Mouse (Mus musculus): ENCODE data around the gene Tsc2.

Gene Tsc2

DNA sequence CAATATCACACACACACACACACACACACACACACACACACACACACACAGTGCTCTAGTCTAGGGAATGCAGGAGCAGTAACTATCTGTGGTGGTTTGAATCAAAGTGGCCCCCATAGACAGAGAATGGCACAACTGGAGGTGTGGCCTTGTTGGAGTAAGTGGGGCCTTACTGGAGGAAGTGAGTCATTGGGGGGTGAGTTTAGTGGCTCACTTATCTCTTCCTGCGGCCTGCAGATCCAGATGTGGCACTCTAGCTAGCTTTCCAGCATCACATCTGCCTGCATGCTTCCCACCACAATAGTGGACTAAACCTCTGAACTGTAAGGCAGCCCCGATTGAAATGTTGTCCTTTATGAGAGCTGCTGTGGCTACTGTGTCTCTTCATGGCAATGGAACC, 21.7 kb downstream of the Tsc2 start:
- DNase-seq (ENCODE audit: low spot score in 2 of 2), result no peak

DNA sequence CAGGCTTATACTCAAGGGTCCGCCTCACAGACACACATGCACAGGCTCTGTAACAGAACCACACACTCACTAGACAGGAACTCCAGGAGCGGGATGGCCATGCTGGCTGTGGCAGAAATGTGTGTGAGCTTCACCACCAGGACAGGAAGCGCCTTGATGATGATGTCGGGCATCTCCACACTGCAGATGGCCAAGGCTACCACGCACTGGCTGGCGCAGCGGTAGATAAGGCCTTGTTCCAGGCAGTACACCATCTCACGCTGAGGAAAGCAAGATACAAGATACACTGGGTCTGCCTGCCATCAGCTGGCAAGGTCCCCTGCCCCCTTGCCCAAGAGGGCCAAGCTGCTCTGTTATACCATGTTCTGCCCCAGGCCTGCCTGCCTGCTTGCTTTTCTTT, 23.6 kb downstream of the Tsc2 start:
- DNase-seq (ENCODE audit: low spot score in 2 of 2), result no peak

DNA sequence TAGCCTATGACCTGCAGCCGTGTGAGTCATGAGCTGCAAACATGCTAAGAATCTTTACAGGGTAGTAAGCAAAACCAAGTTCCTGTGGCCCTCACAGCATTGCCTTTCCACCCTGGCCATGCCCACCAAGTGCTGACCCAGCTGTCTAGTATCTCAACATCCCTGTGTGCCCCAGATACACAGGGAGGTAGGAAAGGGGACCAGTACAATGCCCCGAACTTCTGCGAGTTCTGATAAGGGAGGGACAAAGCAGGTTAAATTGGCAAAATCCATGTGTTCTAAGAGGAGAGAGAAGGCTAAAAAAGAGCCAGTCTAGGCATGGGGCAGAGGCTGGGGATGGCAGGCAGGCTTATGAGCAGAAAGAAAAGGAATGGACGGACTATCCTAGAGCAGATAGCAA, 24.1 kb downstream of the Tsc2 start:
- no peak for DNase-seq (ENCODE audit: low spot score in 2 of 2)

DNA sequence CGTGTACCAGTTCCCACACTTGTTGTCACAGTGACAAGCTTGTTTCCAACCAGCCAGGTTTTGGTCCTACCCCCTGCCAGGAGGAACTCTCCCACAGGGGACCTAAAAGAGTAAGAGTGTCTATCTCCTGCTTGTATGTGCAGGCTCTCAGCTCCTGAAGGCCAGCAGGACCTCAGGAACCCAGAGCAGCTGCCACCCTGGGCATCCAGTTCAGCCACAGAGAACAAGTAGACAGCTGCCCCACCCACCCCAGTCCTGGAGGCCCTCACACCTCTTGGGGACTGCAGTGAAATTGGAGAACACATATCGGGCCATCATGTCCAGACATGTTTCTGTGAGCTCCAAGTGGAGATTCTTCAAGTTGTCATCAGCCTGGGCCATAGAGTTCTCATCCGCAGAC, 27.9 kb downstream of the Tsc2 start:
- DNase-seq (ENCODE audit: low spot score in 2 of 2), result no peak

DNA sequence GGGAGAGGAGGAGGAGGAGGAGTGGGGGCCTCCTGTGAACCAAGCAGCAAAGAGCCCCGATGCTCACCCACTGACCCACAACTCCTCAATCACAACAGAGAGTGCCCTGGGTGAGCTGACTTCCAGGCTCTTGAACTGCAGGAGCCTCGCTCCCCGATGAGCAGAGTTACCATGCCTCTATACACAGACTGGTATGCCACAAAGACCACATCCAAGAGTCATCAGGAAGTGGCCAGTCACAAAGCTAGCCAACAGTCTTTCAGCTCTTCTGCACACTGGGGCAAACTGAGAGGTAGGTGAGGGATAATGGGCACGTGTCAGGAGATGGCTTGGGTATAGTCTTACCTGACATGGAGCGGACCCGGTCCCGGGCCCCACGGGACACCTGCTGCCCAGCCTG, 28.5 kb downstream of the Tsc2 start:
- no peak for DNase-seq (ENCODE audit: low spot score in 2 of 2)

DNA sequence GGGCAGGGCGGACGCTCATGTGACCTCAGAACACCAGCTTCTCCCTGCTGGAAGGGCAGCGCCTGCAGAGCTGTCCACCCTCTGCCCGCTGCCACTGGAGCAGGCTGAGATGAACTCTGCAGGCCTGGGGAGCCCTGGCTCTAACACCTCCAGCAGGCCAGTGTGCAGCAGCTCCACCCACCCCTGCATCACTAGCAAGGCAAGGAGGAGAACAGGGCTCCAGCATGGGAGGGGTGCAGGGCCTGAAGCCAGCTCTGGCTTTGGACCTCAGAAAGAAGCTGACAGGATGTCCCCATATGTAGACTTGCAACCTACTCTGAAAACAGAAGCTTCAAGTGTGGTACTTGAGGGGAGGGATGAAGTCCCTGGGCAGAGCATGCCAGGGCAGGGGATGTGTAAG, 31.9 kb downstream of the Tsc2 start:
- DNase-seq (ENCODE audit: low spot score in 2 of 2), result no peak

DNA sequence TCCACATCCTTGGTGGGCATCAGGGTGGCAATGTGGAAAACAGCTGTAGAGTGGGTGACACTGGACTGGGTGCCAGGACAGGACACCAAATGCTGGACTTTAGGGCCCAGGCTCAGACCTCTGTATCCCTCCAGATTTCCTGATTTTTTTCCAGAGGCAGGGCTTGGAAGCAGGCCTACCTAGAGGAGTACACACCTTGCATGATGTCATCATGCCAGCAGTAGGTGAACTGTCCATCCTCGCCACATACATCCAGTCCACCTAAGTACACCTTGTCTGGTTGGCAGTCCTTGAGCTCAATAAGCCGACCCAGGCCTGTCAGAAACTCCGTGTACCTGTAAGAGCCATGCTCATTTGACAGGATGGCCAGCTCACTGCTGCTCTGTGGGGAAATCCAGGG, 34.4 kb downstream of the Tsc2 start:
- DNase-seq (ENCODE audit: low spot score in 2 of 2), result no peak

DNA sequence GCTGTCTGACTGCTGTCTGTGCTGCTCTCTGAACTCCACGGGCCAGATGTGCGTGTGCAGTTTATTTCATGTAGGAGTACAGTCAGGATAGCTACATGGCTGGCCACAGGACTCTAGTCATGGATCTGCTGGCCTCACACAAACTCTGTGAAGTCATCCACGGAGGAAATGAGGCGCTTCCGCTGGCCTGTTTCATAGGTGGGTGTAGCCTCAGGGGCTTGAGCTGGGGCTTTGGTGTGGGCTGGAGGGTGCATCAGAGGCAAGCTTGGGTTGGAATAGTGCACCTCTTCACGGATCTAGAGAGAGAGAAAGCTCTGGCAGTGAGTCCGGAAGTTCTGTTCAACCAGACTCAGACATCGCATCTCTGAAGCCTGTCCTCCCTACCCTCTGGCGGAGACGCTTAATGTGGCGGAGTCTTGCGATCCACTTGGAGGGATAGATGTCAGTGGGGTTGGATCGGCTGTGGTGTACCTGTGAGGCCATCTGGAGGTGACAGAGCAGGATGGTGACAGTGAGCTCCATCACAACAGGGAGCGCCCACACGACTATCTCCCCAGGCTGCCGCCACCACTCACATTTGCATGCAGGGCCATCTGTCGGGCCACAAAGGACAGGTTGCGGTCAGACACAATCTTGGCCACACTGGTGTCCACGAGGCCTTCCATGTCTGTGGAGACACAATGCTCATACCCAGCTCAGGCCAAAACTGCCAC, 35.8 kb downstream of the Tsc2 start:
- DNase-seq (ENCODE audit: low spot score in 2 of 2), result no peak

DNA sequence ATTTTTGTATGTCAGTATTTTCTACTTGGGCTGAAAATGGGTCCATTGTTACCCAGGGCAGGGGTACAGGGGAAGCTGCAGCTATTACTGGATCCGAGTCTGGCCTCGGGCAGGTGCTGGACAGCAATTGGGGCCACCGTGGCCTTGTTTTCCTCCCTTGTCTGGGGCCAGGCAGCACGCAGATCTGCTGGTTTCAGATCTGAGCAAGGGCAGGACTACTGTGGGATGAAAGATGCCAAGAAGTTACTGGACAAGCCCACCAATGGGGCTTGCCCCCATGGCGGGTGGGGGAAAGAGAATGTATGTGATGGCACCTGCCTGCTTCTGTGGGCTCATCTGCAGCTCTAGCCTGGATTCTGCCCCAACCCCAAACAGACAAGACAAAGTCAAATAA, 36.4 kb downstream of the Tsc2 start:
- no peak for DNase-seq (ENCODE audit: low spot score in 2 of 2)

DNA sequence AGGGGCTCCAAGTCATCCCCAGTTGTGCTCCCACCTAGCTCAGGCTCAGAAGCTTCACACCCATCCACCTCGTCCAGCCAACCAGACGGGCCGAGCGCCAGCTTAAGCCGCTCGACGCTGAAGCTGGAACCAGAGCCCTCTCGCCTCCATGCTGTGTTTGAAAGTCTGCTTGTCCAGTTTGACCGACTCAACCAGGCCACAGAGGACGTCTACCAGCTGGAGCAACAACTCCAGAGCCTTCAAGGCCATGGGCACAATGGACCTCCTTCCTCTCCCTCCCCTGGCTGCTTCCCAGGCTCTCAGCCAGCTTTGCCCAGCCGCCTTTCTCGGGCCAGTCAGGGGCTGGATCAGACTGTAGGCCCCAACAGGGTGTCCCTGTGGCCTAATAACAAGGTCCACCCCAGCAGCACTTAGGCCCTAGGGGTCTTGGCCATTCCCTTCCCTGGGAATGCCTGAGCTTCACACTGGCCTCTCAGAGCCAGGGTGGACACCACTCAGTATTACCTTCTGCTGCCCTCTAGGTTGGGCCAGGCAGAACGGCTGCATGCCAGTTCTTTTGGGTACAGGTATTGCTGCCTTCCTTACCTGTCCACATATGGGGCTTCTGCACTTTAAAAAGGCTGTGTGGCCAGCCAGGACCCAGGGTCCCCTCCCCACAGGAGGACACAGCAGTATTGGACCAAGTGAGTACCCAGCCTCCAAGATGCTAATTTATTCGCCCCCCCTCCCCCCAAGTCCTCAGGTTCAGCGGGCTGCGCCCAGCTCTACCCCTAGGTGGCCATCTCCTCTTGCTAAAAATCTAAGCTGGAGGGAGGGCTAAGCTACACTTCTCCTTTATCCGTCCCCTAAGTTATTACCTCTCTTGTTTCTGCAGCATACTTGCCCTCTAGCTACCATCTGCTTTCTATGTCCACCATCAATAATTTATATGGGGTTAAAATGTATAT, 37.0 kb downstream of the Tsc2 start:
- DNase-seq (ENCODE audit: low spot score in 2 of 2), result no peak

DNA sequence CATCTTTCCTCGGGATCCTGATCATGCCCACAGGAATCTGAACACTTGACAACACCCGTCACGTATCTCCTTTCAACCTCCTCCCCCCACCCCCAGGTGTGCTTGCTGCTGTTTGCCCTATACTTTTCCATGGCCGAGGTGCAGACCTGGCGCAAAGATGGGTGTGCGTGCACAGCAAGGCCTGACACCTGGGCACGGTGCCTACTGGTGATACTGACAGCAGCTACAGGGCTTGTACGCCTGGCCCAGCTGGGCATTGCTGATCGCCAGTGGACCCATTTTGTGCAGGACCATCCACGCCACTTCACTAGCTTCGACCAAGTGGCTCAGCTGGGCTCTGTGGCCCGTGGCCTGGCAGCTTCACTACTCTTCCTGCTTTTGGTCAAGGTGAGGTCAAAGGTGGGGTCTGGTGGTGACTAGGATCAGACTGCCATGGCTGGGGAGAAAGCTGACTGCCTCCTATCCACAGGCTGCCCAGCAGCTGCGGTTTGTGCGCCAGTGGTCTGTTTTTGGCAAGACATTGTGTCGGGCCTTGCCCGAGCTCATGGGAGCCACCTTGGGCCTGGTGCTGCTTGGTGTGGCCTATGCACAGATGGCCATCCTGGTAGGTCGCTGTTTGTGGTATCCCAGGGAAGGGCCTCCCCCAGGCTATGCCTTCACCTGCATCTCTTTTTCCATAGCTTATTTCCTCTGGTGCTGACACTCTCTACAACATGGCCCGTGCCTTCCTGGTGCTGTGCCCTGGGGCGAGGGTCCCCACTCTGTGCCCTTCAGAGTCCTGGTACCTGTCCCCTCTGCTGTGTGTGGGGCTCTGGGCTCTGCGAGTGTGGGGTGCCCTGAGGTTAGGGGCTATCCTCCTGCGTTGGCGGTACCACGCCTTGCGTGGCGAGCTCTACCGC, 38.2 kb downstream of the Tsc2 start:
- DNase-seq (ENCODE audit: low spot score in 2 of 2), result no peak

DNA sequence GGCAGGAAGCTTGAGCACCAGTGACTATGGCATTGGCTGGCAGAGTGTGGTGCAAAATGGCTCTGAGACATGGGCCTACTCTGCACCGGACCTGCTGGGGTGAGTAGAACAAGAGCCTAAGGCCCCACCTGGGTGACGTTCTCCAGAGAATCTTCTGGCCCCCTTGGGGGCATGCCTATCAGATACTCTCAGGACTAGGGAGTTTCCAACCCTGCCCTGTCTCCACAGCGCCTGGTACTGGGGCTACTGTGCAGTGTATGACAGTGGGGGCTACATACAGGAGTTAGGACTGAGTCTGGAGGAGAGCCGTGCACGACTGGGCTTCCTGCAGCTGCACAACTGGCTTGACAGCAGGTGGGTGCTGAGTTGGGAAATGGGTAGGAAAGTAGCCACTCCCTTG, 39.2 kb downstream of the Tsc2 start:
- DNase-seq (ENCODE audit: low spot score in 2 of 2), result no peak

DNA sequence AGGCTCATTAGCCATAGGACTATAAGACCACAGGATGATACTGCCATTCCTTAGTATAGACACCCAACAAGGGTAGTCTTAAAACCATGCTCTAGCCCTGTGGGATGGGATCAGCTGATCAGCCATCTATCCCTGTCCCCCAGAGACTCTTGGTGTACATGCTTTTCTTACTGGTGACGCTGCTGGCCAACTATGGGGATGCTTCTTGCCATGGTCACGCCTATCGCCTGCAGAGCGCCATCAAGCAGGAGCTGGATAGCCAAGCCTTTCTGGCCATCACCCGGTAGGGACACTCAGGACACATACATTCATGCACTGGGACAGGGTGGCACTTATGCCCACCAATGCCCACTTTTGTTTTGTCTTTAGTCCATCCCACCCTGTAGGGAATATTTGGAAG, 40.7 kb downstream of the Tsc2 start:
- no peak for DNase-seq (ENCODE audit: low spot score in 2 of 2)

DNA sequence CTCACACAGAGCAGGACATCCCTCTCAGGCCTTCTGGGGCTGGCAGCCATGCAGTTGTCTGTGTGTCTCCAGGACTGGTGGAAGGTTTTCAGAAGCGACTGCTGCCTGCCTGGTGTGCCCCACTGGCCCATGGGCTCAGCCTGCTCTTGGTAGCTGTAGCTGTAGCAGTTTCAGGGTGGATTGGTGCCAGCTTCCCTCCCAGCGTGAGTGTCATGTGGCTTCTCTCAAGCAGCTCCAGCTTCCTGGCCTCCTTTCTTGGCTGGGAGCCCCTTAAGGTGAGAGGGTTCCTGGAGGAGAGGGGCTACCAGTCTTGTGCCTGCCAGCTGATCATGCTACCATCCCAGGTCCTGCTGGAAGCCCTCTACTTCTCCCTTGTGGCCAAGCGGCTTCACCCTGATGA, 41.5 kb downstream of the Tsc2 start:
- no peak for DNase-seq (ENCODE audit: low spot score in 2 of 2)

DNA sequence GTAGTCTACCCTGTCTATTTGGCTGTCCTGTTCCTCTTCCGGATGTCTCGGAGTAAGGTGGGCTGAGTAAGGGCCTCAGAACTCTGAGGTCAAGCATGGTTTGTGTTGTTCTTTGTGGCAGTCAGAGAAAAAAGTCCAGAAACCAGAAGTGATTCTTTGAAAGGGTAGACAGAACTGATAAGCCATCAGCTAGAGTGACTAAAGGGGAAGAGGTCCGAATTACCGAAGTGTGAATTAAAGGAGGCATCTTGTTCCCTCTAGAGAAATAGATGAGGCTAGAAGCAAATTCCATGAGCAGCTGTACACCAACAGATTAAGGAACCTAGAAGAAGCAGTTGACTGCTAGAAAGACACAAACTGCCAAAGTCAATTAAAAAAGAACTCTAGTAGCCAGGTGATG, 45.9 kb downstream of the Tsc2 start:
- no peak for DNase-seq (ENCODE audit: low spot score in 2 of 2)

DNA sequence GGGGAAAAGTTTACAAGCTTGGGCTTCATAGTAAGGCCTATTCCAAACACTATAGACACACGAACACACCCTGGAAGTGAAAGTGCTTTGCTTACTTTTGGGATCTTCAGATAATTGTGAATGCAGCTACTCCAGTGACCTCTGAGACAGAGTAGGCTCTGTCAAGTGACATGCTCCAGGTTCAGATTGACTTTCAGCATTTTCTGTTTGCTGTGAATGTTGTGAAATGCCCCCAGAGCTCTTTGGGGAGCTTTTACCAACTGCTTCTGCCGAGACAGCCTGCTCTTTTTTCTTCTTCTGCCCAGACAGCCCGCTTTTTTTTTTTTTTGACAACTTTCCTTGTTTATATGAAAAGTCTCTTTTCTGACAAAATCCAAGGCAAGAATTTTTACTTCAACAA, 47.9 kb downstream of the Tsc2 start:
- no peak for DNase-seq (ENCODE audit: low spot score in 2 of 2)

DNA sequence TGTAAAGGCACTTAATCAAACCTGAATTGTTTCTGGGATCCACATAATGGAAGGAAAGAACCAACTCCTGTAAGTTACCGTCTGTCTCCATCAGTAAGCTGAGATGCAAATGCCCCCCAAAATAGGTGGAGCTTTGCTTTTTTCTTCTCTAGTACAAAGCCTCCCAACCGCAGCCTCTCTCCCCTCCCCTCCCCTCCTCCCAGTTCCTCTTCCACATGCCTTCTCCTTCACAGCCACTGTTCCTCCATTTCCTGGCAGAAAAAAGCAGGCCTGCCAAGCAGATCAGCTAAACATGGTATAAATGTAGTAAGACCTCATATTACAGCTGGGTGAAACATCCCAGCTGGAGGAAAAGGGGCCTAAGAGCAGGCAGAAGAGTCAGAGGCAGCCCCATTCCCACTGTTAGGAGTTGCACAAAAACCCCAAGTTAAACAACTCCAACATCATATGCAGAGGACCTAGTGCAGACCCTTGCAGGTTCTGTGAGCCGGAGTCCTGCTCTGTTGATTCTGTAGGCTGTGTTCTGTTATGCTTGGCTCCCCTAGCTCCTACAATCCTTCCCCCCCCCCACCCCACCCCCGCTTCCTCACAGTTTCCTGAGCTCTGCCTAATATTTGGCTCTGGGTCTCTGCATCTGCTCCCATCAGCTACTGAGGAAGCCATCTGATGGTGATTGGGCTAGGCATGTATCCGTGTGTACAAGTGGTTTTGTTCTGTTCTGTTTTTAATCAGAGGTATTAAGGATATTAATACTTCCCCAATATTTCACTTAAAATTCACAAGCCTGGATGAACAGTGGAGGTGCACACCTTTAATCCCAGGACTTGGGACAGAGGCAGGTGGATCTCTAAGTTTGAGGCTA, 48.6 kb downstream of the Tsc2 start:
- no peak for DNase-seq (ENCODE audit: low spot score in 2 of 2)

DNA sequence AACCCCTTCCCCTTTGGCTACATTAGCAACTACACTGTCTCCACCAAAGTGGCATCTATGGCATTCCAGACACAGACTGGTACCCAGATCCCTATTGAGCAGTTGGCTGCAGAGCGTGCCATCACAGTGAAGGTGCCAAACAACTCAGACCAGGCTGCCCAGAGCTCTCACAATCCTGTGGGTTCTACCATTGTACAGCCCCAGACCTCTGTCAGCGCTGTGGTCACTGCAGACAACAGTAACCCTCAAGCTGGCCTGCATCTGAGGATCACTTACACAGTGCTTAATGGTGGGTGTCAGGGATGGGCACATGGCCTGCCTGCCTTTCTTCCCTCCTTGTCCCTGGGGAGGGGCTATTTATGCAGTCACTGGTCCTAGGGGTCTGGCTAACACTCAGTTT, 52.1 kb downstream of the Tsc2 start:
- DNase-seq (ENCODE audit: low spot score in 2 of 2), result no peak

DNA sequence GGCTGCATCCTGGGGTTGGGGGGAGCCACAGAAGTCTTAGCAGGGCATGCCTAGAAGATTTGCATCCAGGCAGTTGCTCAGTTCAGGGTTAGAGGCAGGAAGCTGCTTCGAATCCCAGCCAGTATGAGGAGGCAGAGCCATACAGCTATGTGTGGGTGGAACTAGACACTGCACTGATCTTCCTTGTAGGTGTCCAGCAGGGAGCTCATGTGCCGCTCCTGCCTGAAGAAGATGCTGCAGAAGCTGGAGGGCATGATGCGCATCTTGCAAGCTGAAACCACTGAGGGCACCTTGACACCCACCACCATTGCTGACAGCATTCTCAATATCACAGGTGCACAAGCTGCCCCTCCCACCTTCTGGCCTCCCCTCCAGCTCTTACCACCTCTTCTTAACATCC, 52.9 kb downstream of the Tsc2 start:
- no peak for DNase-seq (ENCODE audit: low spot score in 2 of 2)

DNA sequence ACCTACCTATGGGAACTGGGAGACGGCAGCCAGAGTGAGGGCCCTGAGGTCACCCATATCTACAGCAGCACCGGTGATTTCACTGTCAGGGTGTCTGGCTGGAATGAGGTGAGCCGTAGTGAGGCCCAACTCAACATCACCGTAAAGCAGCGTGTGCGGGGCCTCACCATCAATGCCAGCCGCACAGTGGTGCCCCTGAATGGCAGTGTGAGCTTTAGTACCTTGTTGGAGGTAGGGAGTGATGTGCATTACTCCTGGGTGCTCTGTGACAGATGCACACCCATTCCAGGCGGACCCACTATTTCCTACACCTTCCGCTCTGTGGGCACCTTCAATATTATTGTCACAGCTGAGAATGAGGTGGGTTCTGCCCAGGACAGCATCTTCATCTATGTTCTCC, 58.6 kb downstream of the Tsc2 start:
- no peak for DNase-seq (ENCODE audit: low spot score in 2 of 2)

DNA sequence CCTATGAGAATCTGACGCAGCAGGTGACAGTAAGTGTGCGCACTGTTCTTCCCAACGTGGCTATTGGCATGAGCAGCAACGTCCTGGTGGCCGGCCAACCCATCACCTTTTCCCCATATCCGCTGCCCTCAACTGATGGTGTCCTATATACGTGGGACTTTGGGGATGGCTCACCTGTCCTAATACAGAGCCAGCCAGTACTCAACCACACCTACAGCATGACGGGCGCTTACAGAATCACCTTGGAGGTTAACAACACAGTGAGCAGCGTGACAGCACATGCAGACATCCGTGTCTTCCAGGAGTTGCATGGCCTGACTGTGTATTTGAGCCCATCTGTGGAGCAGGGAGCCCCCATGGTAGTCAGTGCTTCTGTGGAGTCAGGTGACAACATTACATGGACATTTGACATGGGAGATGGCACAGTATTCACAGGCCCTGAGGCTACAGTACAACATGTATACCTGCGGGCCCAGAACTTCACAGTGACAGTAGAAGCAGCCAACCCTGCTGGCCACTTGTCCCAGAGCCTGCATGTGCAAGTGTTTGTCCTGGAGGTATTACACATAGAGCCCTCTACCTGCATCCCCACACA, 59.7 kb downstream of the Tsc2 start:
- no peak for DNase-seq (ENCODE audit: low spot score in 2 of 2)

Measured in left cerebral cortex, adult 9 months (tissue).